Mouse (Mus musculus): ENCODE measurements around the gene Cygb.

The Cygb gene

GRCm38 (mm10) chr11:116632962-116633361, 21.2 kb downstream of the Cygb start:
- DNase-seq: no peak

DNA sequence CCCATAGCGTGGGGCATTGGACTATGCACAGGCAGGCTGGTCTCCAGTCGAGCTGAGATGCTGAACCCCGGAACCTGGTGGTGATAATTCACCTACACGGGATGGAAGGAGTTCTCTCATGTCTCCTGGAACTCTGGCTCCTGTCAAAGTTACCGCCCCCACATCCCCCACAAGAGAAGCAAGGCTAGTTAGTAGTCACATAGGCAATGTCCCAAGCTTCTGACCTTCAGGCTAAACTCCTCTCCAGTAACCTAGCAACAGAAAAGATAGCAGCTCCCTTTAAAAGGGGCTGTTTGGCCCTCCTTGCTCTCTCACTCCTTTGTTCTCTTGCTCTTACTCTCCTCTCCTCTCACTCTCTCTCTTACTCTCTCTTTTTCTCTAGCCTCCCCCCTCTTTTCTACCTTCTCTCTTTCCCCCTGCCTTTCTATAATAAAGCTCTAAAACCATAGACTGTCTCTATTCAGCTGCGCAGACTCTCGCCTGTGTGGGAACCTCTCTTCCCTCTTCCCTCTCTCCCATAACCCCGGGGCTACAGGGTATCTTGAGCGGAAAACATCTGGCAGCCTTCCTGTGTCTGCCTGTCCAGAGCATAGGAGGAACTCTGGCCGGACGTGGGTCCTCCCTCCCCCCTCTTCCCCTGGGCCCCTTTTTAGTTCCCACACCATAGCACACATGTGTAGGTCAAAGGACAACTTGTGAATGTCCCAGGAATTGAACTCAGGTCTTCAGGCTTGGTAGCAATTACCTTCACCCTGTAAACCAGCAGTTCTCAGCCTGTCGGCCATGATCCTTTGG, 23.7 kb downstream of the Cygb start:
- DNase-seq: no peak

- no peak for DNase-seq
Observed at GRCm38 (mm10) chr11:116629472-116629871, 24.6 kb downstream of the Cygb start.

- peak; percentile 82 for DNase-seq
Observed at GRCm38 (mm10) chr11:116628712-116629111, 25.4 kb downstream of the Cygb start.

- no peak for DNase-seq
Observed at GRCm38 (mm10) chr11:116627072-116628020, 26.8 kb downstream of the Cygb start.

- DNase-seq: no peak
Observed at GRCm38 (mm10) chr11:116626299-116627071, 27.6 kb downstream of the Cygb start, which contains the start of gene Rhbdf2. Rhbdf2 (minus strand) TSS chr11:116627019.

- DNase-seq: no peak
Observed at GRCm38 (mm10) chr11:116625081-116626000, 28.8 kb downstream of the Cygb start.

DNA sequence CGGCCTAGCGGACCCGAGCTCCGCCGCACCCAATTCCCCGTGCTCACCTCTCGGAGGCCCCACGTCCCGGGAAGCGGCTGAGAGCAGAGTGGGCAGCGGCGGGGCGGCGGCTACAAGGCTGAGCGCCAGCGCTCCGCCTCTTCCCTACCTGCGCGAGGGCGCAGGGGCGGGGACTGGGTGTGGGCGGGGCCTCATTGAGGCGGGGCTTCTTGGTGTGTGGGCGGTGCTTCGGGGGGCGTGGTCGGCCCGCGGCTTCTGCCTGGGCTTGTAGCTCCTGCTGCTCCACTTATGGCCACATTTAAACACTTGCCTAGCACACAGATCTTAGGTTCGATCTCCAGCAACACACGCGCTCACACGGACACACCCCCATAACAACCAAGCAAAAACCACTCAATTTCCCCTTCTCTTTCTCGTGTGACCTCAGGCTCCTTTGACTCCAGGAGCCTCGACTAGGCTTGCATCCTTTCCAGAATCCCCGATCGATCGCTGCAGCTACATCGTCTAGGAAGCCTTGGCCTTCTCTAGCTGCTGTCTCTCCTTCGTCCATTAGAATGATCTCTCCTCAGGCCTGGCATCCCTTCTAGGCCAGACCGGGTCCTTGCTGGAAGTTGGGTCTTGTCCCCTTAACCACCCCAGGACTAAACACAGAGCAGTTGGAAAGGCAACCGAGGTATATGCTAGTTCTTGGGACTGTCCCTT, 29.8 kb downstream of the Cygb start:
- no peak for DNase-seq

DNA sequence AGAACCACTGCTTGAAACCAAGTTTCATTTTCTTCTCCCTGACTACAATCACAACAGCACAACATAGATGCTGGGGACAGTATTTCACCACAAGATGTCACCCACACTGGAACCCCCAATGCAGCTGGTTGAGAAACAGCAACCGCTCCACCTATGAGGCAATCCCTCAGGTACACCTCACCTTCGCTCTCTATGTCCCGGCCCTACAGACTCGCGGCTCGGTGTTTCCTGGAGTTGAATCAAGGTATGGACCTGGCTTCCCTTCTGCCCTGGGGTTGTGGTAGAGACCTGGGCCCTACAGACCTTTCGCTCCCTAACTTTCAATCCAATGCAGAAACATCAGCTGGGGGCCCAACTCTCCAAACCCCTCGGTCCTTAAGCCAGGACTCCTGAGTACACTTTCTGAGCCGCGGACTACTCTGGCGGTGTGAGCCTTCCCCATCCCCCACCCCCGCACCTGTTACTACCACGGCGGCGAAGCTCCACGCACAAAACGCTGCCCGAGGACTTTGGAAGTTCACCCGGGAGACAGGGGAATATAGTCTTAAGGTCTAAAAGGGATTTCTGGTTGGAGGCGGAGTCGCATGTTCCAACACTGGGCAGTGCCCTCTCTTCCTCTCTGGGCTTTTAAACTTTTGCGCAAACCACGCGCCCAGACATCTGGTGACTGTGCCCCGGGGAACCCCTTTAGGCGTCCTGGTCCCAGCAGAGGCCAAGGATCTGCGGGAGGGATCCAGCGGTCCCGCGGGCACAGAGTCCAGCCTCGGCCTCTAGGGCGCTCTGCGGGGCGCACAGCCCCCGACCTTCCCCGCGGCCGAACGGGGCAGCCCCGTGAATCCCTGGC, 30.6 kb downstream of the Cygb start:
- DNase-seq: no peak

DNA sequence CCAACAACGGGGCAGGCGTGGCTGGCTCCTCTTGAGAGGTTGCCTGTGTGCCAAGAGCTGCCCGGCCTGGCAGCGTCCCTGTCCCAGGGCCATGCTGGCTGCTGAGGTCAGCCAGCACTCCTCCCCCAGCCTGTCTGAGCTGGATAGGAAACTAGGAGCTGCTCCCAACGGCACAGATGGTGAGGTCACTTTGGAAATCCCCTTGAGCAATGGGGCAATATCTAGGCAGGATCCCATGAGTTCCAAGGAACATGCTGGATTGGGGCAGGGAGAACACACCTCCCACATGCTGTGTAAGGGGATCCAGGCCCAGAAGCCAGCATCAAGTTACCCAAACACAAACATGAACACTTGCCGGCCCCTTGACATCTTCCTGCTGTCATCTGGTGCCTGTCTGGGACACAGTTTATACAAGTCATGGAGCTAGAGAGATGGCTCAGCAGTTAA, 32.8 kb downstream of the Cygb start:
- peak; percentile 77 for DNase-seq

DNA sequence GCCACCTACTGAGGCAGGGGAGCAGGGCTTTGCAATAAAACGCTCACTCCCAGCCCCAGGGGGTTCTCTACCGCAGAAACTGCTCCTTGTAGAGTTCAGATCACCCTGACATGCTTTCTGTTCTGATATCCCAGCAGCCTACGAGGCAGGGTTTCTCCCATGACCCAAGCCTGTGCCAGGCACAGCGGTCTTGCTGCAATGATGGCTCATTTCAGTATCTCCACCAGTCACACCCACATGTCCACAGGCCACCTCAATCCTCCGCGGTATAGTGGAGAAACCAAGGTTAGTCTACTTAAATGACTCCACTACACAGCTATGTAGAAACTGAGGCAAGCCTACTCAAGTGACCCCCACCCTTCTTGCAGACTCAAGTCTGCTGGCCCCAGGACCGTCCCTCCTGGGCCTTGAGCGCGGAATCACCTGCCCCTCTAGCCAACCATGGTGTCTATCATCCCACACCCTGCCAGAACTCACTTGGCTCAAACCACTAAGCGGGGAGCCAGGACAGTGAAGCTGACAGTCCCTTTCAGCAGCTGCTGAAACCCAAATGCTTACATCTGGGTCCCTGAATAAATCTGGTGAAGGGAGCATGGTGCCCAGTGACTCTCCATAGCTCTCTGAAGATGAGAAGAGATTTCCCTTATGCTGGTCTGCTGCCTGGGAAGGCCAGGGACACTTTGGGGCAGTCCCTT, 33.4 kb downstream of the Cygb start:
- no peak for DNase-seq

DNA sequence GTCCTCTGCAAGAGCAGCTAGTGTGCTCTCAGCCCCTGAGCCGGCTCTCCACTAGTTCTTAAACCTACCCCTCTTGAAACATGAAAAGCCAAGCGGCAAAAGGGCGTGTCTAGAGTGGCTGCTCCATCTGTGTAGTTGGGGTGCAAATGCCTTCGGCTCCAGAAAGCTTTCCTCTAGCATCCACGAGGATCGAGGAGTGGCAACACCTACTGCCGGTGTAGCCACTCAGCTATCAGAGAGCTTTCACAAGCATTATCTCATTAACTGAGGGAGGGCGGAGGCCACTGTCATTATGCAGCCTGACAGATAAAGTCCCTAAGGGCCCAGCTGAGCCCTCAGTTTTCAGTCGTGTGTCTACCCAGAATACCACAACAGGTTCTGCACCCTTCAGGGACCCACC, 34.0 kb downstream of the Cygb start:
- DNase-seq: no peak

GRCm38 (mm10) chr11:116619561-116619960, 34.6 kb downstream of the Cygb start:
- no peak for DNase-seq

- DNase-seq: peak; percentile 55
Observed at GRCm38 (mm10) chr11:116619156-116619555, 35.0 kb downstream of the Cygb start.

- no peak for DNase-seq
Observed at GRCm38 (mm10) chr11:116618666-116619065, 35.4 kb downstream of the Cygb start.

- no peak for DNase-seq
Observed at GRCm38 (mm10) chr11:116617641-116618040, 36.5 kb downstream of the Cygb start.

DNA sequence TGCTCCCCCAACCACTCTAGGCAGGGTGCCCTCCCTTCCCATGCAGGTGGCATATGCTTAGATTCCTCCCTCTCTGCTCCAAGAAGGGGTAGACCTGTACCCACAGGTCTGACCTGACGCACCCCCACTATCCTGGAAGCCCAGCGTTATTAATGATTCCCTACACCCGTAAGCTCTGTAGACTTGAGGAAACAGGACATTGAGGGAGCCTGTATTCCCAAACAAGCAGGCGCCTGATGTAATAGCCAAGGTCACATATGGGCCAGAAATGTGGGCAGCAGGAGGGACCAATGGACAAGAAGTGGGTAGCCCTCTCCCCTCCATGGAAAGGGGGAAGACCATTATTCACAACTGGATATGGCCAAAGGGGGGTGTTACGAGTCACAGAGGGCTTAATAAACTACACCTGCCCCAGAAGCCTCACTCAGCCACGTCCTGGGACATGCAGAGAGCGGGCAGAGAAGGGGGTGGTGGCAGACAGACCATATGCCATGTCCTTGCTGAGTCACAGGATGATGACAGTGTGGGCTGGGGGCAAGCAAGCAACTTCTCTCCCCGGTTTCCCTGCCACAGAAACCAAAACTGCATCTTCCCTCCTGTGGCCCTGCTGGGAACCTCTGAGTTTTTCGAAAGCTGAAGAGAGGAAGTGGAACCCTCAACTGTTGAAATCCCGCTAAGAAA, 37.5 kb downstream of the Cygb start:
- DNase-seq: no peak

DNA sequence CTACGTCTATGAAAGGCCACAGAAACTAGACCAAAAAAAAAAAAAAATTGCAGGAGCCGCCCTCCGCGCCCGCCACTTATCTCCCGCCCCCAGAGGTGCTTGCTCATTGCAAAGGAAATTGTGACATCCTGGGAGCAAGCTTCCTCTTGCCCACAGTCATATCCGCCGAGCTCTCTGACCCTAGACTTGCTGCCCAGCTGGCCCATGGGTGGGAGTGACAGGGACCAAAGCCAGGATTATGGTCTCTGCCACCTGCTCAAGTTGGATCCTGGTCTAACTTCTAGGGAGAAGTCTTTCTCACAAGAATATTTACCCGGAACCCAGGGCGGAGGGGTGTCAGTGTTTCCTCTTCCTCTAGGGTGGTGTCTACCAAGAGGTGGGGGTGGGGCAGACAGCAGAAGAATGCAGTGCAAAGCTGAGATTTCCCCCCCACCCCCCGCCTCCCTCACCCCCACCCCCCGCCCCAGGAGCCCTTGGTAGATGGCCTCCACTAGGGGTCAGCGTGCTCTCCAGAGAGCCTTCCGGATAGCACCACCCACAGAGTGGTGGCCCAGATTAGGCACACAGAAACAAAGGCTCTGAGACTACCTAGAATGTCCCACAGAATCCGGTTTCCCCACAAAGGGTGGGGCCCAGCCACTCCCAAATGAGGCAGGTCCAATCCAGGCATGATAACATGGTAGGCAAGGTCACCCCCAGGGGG, 38.2 kb downstream of the Cygb start:
- DNase-seq: no peak

All from cerebellum, adult 11 months (tissue).